Mouse (Mus musculus) testis, adult 2 months (tissue): ENCODE measurements around the gene E330009J07Rik.

Experiments
- CTCF ChIP-seq: fragments of 200-500 bp; IDR thresholded peaks from 2 replicates; pipeline ENCODE4 v1.5.1; 2012; ENCODE audit warnings: low read depth, mild to moderate bottlenecking, inconsistent platforms, low read length, moderate library complexity; ENCODE audit not compliant: control insufficient read depth, insufficient read depth, insufficient replicate concordance
- POLR2A ChIP-seq: fragments of 200-500 bp; IDR thresholded peaks from 2 replicates; pipeline ENCODE4 v1.6.1; 2012; ENCODE audit warnings: low read depth, mild to moderate bottlenecking, inconsistent platforms, low read length, moderate library complexity; ENCODE audit not compliant: control insufficient read depth

DNA sequence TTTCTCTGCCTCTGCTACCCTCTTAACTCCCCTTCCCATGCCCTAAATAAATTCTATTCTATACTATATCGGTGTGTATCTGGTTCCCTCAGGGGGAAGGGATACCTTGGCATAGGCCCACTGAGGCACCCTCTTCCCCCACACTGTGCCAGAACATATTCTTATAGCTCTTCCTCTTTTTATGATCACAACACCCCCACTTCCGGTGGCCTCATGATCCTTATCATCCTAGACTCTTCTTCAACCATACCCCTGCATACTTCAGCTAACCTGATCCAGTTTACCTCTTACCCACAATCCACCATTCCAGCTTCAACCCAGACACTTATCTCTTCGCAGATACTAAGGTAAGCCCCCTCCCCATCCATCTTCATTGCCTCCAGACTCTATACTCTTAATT, 24.9 kb downstream of the E330009J07Rik start:
- TF ChIP-seq POLR2A, result no peak
- TF ChIP-seq CTCF, result no peak
